Mouse (Mus musculus): ENCODE measurements around the gene Ntn1. TPM values are rescaled to one million over a fixed set of nuclear protein-coding genes. Genes with fewer than 3 reads are reported as not detected.

The Ntn1 gene
- polyA plus RNA-seq, 1 experiment, result 0.09 TPM

- H3K4me1 ChIP-seq (ENCODE audit: control insufficient read depth, insufficient read depth, low read length), result no peaks in the 10 kb centered on the region
- TF ChIP-seq POLR2A (IDR thresholded peaks at IDR 0.05; ENCODE audit: borderline replicate concordance, low read depth, low read length), result no peak
- TF ChIP-seq CTCF (IDR thresholded peaks at IDR 0.05; ENCODE audit: low read depth, low read length), result no peak
- no peak overlapping the region for H3K4me3 ChIP-seq (ENCODE audit: insufficient read depth, low read length)
- H3K27ac ChIP-seq (ENCODE audit: insufficient read depth, low read depth, low read length), result no peak overlapping the region
Measured at GRCm38 (mm10) chr11:68286142-68286808, 114.3 kb downstream of the Ntn1 start.

- H3K27ac ChIP-seq (ENCODE audit: insufficient read depth, low read depth, low read length), result no peak overlapping the region
Measured at GRCm38 (mm10) chr11:68285754-68286141, 114.9 kb downstream of the Ntn1 start.

DNA sequence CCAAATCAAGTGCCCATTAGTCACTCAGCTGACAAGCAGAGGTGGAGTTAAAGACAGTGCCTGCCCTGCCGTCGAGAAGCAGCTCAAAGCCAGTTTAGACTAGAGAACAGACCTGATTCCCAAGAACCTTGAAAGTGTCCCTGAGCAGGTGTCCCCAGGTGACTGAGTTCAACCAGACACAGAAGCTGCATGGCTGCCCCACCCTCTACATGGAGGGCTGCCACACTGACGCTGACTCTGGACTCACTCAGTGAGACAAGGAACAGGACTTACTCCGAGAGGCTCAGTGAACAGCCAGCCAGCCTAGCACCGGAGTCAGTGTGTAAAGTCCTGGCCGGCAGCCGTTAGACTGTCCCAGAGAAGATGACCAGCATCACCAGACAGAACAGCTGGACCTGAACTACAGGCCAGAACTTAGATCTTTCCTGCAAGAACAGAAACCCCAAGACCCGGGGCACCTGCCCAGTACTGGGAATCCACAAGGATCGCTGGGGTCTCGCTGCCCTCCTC, 120.6 kb downstream of the Ntn1 start:
- TF ChIP-seq POLR2A (IDR thresholded peaks at IDR 0.05; ENCODE audit: borderline replicate concordance, low read depth, low read length), result no peak
- TF ChIP-seq CTCF (IDR thresholded peaks at IDR 0.05; ENCODE audit: low read depth, low read length), result no peak
- no peak overlapping the region for H3K4me3 ChIP-seq (ENCODE audit: insufficient read depth, low read length)
- no peak overlapping the region for H3K27ac ChIP-seq (ENCODE audit: insufficient read depth, low read depth, low read length)
- H3K4me1 ChIP-seq (ENCODE audit: control insufficient read depth, insufficient read depth, low read length), result no peaks in the 10 kb centered on the region

More at GRCm38 (mm10) chr11:68285754-68286141, 114.9 kb downstream of the Ntn1 start:
- TF ChIP-seq POLR2A (IDR thresholded peaks at IDR 0.05; ENCODE audit: borderline replicate concordance, low read depth, low read length) (no peak), CTCF (IDR thresholded peaks at IDR 0.05; ENCODE audit: low read depth, low read length) (no peak)
- H3K4me3 ChIP-seq (ENCODE audit: insufficient read depth, low read length), result no peak overlapping the region
- no peaks in the 10 kb centered on the region for H3K4me1 ChIP-seq (ENCODE audit: control insufficient read depth, insufficient read depth, low read length)

GRCm38 (mm10) chr11:68276945-68277344, 123.7 kb downstream of the Ntn1 start:
- no peak overlapping the region for H3K4me3 ChIP-seq (ENCODE audit: insufficient read depth, low read length)
- H3K4me1 ChIP-seq (ENCODE audit: control insufficient read depth, insufficient read depth, low read length), result no peaks in the 10 kb centered on the region
- H3K27ac ChIP-seq (ENCODE audit: insufficient read depth, low read depth, low read length), result no peak overlapping the region
- TF ChIP-seq POLR2A (IDR thresholded peaks at IDR 0.05; ENCODE audit: borderline replicate concordance, low read depth, low read length) (no peak), CTCF (IDR thresholded peaks at IDR 0.05; ENCODE audit: low read depth, low read length) (no peak)

GRCm38 (mm10) chr11:68274331-68274811, 126.3 kb downstream of the Ntn1 start:
- Histone ChIP-seq H3K4me3 (ENCODE audit: insufficient read depth, low read length) (no peak overlapping the region), H3K27ac (ENCODE audit: insufficient read depth, low read depth, low read length) (no peak overlapping the region), H3K4me1 (ENCODE audit: control insufficient read depth, insufficient read depth, low read length) (no peaks in the 10 kb centered on the region)
- TF ChIP-seq POLR2A (IDR thresholded peaks at IDR 0.05; ENCODE audit: borderline replicate concordance, low read depth, low read length) (no peak), CTCF (IDR thresholded peaks at IDR 0.05; ENCODE audit: low read depth, low read length) (no peak)

- H3K4me3 ChIP-seq (ENCODE audit: insufficient read depth, low read length), result no peak overlapping the region
- TF ChIP-seq POLR2A (IDR thresholded peaks at IDR 0.05; ENCODE audit: borderline replicate concordance, low read depth, low read length) (no peak), CTCF (IDR thresholded peaks at IDR 0.05; ENCODE audit: low read depth, low read length) (no peak)
- H3K27ac ChIP-seq (ENCODE audit: insufficient read depth, low read depth, low read length), result no peak overlapping the region
- no peaks in the 10 kb centered on the region for H3K4me1 ChIP-seq (ENCODE audit: control insufficient read depth, insufficient read depth, low read length)
Measured at GRCm38 (mm10) chr11:68273855-68274254, 126.8 kb downstream of the Ntn1 start.

GRCm38 (mm10) chr11:68270730-68271467, 129.7 kb downstream of the Ntn1 start:
- Histone ChIP-seq H3K4me1 (ENCODE audit: control insufficient read depth, insufficient read depth, low read length) (no peaks in the 10 kb centered on the region), H3K4me3 (ENCODE audit: insufficient read depth, low read length) (no peak overlapping the region), H3K27ac (ENCODE audit: insufficient read depth, low read depth, low read length) (no peak overlapping the region)
- TF ChIP-seq POLR2A (IDR thresholded peaks at IDR 0.05; ENCODE audit: borderline replicate concordance, low read depth, low read length) (no peak), CTCF (IDR thresholded peaks at IDR 0.05; ENCODE audit: low read depth, low read length) (no peak)

DNA sequence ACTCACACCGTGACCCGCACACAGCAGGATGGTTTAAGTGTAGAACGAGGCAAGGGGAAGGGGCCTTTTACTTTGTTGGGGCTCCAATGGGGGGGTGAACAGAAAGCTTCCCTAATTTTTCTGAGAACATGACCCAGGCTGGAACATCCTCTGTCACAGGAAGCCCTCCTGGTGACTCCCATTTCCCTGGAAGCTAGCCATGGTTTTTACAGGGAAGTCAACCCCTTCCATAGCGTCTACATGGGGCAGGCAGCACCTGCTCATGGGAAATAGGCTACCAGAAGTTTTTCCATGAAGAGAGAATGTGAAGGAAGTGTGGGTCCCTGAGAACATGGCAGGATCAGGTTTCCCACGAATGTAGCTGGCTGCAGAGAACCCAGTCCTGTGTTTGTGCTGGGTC, 136.3 kb downstream of the Ntn1 start:
- Histone ChIP-seq H3K4me3 (ENCODE audit: insufficient read depth, low read length) (no peak overlapping the region), H3K27ac (ENCODE audit: insufficient read depth, low read depth, low read length) (no peak overlapping the region), H3K4me1 (ENCODE audit: control insufficient read depth, insufficient read depth, low read length) (no peaks in the 10 kb centered on the region)
- TF ChIP-seq POLR2A (IDR thresholded peaks at IDR 0.05; ENCODE audit: borderline replicate concordance, low read depth, low read length) (no peak), CTCF (IDR thresholded peaks at IDR 0.05; ENCODE audit: low read depth, low read length) (no peak)

DNA sequence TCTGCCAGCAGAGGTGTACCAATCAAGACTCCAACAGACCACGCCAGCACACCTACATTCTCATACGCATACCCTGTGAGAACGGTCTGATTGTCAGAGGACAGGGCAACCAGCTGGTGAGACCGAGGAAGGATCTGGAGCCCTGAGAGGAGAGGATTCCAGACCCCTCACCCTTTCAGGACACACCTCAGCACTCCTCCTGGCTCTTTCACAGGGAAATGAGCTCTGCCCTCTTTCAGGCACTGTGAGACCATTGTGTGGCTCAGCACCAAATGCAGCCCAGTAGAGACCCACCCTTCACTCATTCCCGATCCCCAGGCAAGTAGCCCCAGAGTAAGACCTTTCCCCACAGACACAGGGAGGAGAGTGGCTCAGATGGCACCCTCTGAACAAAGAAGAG, 137.5 kb downstream of the Ntn1 start:
- TF ChIP-seq POLR2A (IDR thresholded peaks at IDR 0.05; ENCODE audit: borderline replicate concordance, low read depth, low read length), result no peak
- no peak for TF ChIP-seq CTCF (IDR thresholded peaks at IDR 0.05; ENCODE audit: low read depth, low read length)
- no peak overlapping the region for H3K4me3 ChIP-seq (ENCODE audit: insufficient read depth, low read length)

More for the DNA sequence above, 137.5 kb downstream of the Ntn1 start:
- Histone ChIP-seq H3K4me1 (ENCODE audit: control insufficient read depth, insufficient read depth, low read length) (no peaks in the 10 kb centered on the region), H3K27ac (ENCODE audit: insufficient read depth, low read depth, low read length) (no peak overlapping the region)

Measured in bone marrow macrophage, adult 2 months (primary cell).